Mouse (Mus musculus): Measurements from ENCODE around the gene Tmem135.

- TF ChIP-seq CTCF (IDR thresholded peaks at IDR 0.05; ENCODE audit: control insufficient read depth, insufficient read depth, low read length) (no peak), POLR2A (IDR thresholded peaks at IDR 0.05; ENCODE audit: borderline replicate concordance, control insufficient read depth, low read depth, low read length) (no peak)
Measured at GRCm38 (mm10) chr7:89421294-89421693, 17.3 kb upstream of the Tmem135 start.

Data from bone marrow, adult 2 months (tissue).